Mouse (Mus musculus): ENCODE results near the gene Ap2b1. TPM values are rescaled to one million over a fixed set of nuclear protein-coding genes. Genes with fewer than 3 reads are reported as not detected.
A peak's percentile ranks its signal among the peaks of the same experiment; 100 is the strongest.

Ap2b1 gene
- polyA plus RNA-seq, 1 experiment from 2014 or later = 173 TPM

GRCm38 (mm10) chr11:83293182-83293581, 5.6 kb upstream of the Ap2b1 start:
- H3K27ac ChIP-seq (replicated peaks; ENCODE audit: low read depth, low read length) = no peak overlapping the region
- H3K4me1 ChIP-seq (ENCODE audit: control insufficient read depth, insufficient read depth, low read length) = peaks cover 26% of the 10 kb centered on the region
- no peaks in the 10 kb centered on the region for H3K27me3 ChIP-seq (ENCODE audit: control insufficient read depth, insufficient read depth, low read length)
- H3K4me3 ChIP-seq (replicated peaks; ENCODE audit: low read depth, low read length) = peak overlapping the region; percentile 59
- H3K9ac ChIP-seq (replicated peaks; ENCODE audit: low read length) = no peak overlapping the region; the same call in 1 of the 2 replicates
- H3K4me2 ChIP-seq (ENCODE audit: low read length) = peak overlapping the region; percentile 90
- DNase-seq = no peak
- WGBS = 84% methylated on average over 1 of the region's 1 CpGs
- ATAC-seq (ENCODE audit: low FRiP score, low TSS enrichment) = no peak
- peaks cover 22% of the 10 kb centered on the region for H3K36me3 ChIP-seq (ENCODE audit: control insufficient read depth, insufficient read depth, low read length)
- no peaks in the 10 kb centered on the region for H3K9me3 ChIP-seq (ENCODE audit: control insufficient read depth, low read length)

GRCm38 (mm10) chr11:83294133-83294532, 4.7 kb upstream of the Ap2b1 start:
- ATAC-seq (ENCODE audit: low FRiP score, low TSS enrichment) = no peak
- H3K27ac ChIP-seq (replicated peaks; ENCODE audit: low read depth, low read length) = no peak overlapping the region
- DNase-seq = no peak
- 90% methylated on average over 2 of the region's 2 CpGs for WGBS
- H3K9ac ChIP-seq (replicated peaks; ENCODE audit: low read length) = no peak overlapping the region
- H3K4me1 ChIP-seq (ENCODE audit: control insufficient read depth, insufficient read depth, low read length) = peaks cover 28% of the 10 kb centered on the region
- no peaks in the 10 kb centered on the region for H3K27me3 ChIP-seq (ENCODE audit: control insufficient read depth, insufficient read depth, low read length)
- no peak overlapping the region for H3K4me2 ChIP-seq (ENCODE audit: low read length)
- H3K4me3 ChIP-seq (replicated peaks; ENCODE audit: low read depth, low read length) = no peak overlapping the region
- H3K9me3 ChIP-seq (ENCODE audit: control insufficient read depth, low read length) = no peaks in the 10 kb centered on the region
- H3K36me3 ChIP-seq (ENCODE audit: control insufficient read depth, insufficient read depth, low read length) = peaks cover 22% of the 10 kb centered on the region

GRCm38 (mm10) chr11:83297816-83298215, 1.0 kb upstream of the Ap2b1 start:
- H3K4me2 ChIP-seq (ENCODE audit: low read length) = peak overlapping the region; percentile 92
- H3K36me3 ChIP-seq (ENCODE audit: control insufficient read depth, insufficient read depth, low read length) = peaks cover 22% of the 10 kb centered on the region
- H3K27ac ChIP-seq (replicated peaks; ENCODE audit: low read depth, low read length) = no peak overlapping the region
- no peaks in the 10 kb centered on the region for H3K27me3 ChIP-seq (ENCODE audit: control insufficient read depth, insufficient read depth, low read length)
- 80% methylated on average over 6 of the region's 6 CpGs for WGBS
- H3K4me1 ChIP-seq (ENCODE audit: control insufficient read depth, insufficient read depth, low read length) = peaks cover 27% of the 10 kb centered on the region
- H3K9me3 ChIP-seq (ENCODE audit: control insufficient read depth, low read length) = no peaks in the 10 kb centered on the region
- H3K9ac ChIP-seq (replicated peaks; ENCODE audit: low read length) = peak overlapping the region; percentile 76
- DNase-seq = no peak
- H3K4me3 ChIP-seq (replicated peaks; ENCODE audit: low read depth, low read length) = peak overlapping the region; percentile 83
- no peak for ATAC-seq (ENCODE audit: low FRiP score, low TSS enrichment)

- DNase-seq = no peak
- WGBS = 94% methylated on average over 9 of the region's 9 CpGs
- no peak overlapping the region for H3K4me2 ChIP-seq (ENCODE audit: low read length)
- peaks cover 22% of the 10 kb centered on the region for H3K36me3 ChIP-seq (ENCODE audit: control insufficient read depth, insufficient read depth, low read length)
- H3K4me1 ChIP-seq (ENCODE audit: control insufficient read depth, insufficient read depth, low read length) = peaks cover 31% of the 10 kb centered on the region
- no peak overlapping the region for H3K27ac ChIP-seq (replicated peaks; ENCODE audit: low read depth, low read length)
- no peak overlapping the region for H3K4me3 ChIP-seq (replicated peaks; ENCODE audit: low read depth, low read length)
- no peak overlapping the region for H3K9ac ChIP-seq (replicated peaks; ENCODE audit: low read length)
- H3K27me3 ChIP-seq (ENCODE audit: control insufficient read depth, insufficient read depth, low read length) = no peaks in the 10 kb centered on the region
- no peak for ATAC-seq (ENCODE audit: low FRiP score, low TSS enrichment)
- H3K9me3 ChIP-seq (ENCODE audit: control insufficient read depth, low read length) = no peaks in the 10 kb centered on the region
Measured at GRCm38 (mm10) chr11:83299724-83300123, 900 bp downstream of the Ap2b1 start.

GRCm38 (mm10) chr11:83301431-83301831, 2.6 kb downstream of the Ap2b1 start:
- Histone ChIP-seq H3K36me3 (ENCODE audit: control insufficient read depth, insufficient read depth, low read length) (peaks cover 8% of the 10 kb centered on the region), H3K9me3 (ENCODE audit: control insufficient read depth, low read length) (no peaks in the 10 kb centered on the region), H3K27me3 (ENCODE audit: control insufficient read depth, insufficient read depth, low read length) (no peaks in the 10 kb centered on the region), H3K4me2 (ENCODE audit: low read length) (peak overlapping the region; percentile 70; the same call in 1 of the 2 replicates), H3K4me3 (replicated peaks; ENCODE audit: low read depth, low read length) (no peak overlapping the region; the same call in 1 of the 2 replicates), H3K9ac (replicated peaks; ENCODE audit: low read length) (no peak overlapping the region), H3K4me1 (ENCODE audit: control insufficient read depth, insufficient read depth, low read length) (peaks cover 37% of the 10 kb centered on the region), H3K27ac (replicated peaks; ENCODE audit: low read depth, low read length) (no peak overlapping the region)
- DNase-seq = no peak
- WGBS = 57% methylated on average over 2 of the region's 2 CpGs
- no peak for ATAC-seq (ENCODE audit: low FRiP score, low TSS enrichment)

- Histone ChIP-seq H3K36me3 (ENCODE audit: control insufficient read depth, insufficient read depth, low read length) (peaks cover 4% of the 10 kb centered on the region; the same call in 1 of the 2 replicates), H3K27me3 (ENCODE audit: control insufficient read depth, insufficient read depth, low read length) (no peaks in the 10 kb centered on the region), H3K4me3 (replicated peaks; ENCODE audit: low read depth, low read length) (peak overlapping the region; percentile 81), H3K9me3 (ENCODE audit: control insufficient read depth, low read length) (no peaks in the 10 kb centered on the region), H3K27ac (replicated peaks; ENCODE audit: low read depth, low read length) (peak overlapping the region; percentile 96), H3K9ac (replicated peaks; ENCODE audit: low read length) (peak overlapping the region; percentile 95), H3K4me2 (ENCODE audit: low read length) (peak overlapping the region; percentile 70), H3K4me1 (ENCODE audit: control insufficient read depth, insufficient read depth, low read length) (peaks cover 42% of the 10 kb centered on the region)
- DNase-seq (no peak), ATAC-seq (ENCODE audit: low FRiP score, low TSS enrichment) (no peak)
- 9% methylated on average over 10 of the region's 10 CpGs for WGBS
Measured at GRCm38 (mm10) chr11:83302124-83302523, 3.3 kb downstream of the Ap2b1 start.

- peak within 1 kb of the TSS; percentile 96 for H3K27ac ChIP-seq (replicated peaks; ENCODE audit: low read depth, low read length)
- no peaks in the 10 kb centered on the region for H3K27me3 ChIP-seq (ENCODE audit: control insufficient read depth, insufficient read depth, low read length)
- DNase-seq (peak; percentile 99), ATAC-seq (ENCODE audit: low FRiP score, low TSS enrichment) (peak; percentile 80)
- peaks cover 37% of the 10 kb centered on the region for H3K4me1 ChIP-seq (ENCODE audit: control insufficient read depth, insufficient read depth, low read length)
- no peaks in the 10 kb centered on the region for H3K36me3 ChIP-seq (ENCODE audit: control insufficient read depth, insufficient read depth, low read length)
- H3K9me3 ChIP-seq (ENCODE audit: control insufficient read depth, low read length) = no peaks in the 10 kb centered on the region
- under 1% methylated on average over 51 of the region's 51 CpGs for WGBS
- peak within 1 kb of the TSS; percentile 95 for H3K9ac ChIP-seq (replicated peaks; ENCODE audit: low read length)
- H3K4me3 ChIP-seq (replicated peaks; ENCODE audit: low read depth, low read length) = peak within 1 kb of the TSS; percentile 81
- peak within 1 kb of the TSS; percentile 70 for H3K4me2 ChIP-seq (ENCODE audit: low read length)
Measured at GRCm38 (mm10) chr11:83302526-83303251, 3.9 kb downstream of the Ap2b1 start, which contains the start of gene Pex12. TSS of gene Pex12 (minus strand) at chr11:83302586.

GRCm38 (mm10) chr11:83303751-83304150, 4.9 kb downstream of the Ap2b1 start:
- DNase-seq (no peak), ATAC-seq (ENCODE audit: low FRiP score, low TSS enrichment) (no peak)
- peaks cover 5% of the 10 kb centered on the region for H3K36me3 ChIP-seq (ENCODE audit: control insufficient read depth, insufficient read depth, low read length)
- no peak overlapping the region for H3K27ac ChIP-seq (replicated peaks; ENCODE audit: low read depth, low read length)
- 66% methylated on average over 5 of the region's 5 CpGs for WGBS
- no peaks in the 10 kb centered on the region for H3K27me3 ChIP-seq (ENCODE audit: control insufficient read depth, insufficient read depth, low read length)
- peak overlapping the region; percentile 81 for H3K4me3 ChIP-seq (replicated peaks; ENCODE audit: low read depth, low read length)
- H3K9me3 ChIP-seq (ENCODE audit: control insufficient read depth, low read length) = no peaks in the 10 kb centered on the region
- H3K4me2 ChIP-seq (ENCODE audit: low read length) = peak overlapping the region; percentile 70
- peaks cover 30% of the 10 kb centered on the region for H3K4me1 ChIP-seq (ENCODE audit: control insufficient read depth, insufficient read depth, low read length)
- H3K9ac ChIP-seq (replicated peaks; ENCODE audit: low read length) = peak overlapping the region; percentile 95; the same call in 1 of the 2 replicates

GRCm38 (mm10) chr11:83304485-83304884, 5.7 kb downstream of the Ap2b1 start:
- 0 out of 2 replicates have a peak overlapping the region, but pooled peaks have one; percentile 2 for H3K4me3 ChIP-seq (replicated peaks; ENCODE audit: low read depth, low read length)
- WGBS = 97% methylated on average over 2 of the region's 2 CpGs
- no peak overlapping the region; the same call in 1 of the 2 replicates for H3K9ac ChIP-seq (replicated peaks; ENCODE audit: low read length)

More at GRCm38 (mm10) chr11:83304485-83304884, 5.7 kb downstream of the Ap2b1 start:
- peaks cover 9% of the 10 kb centered on the region for H3K36me3 ChIP-seq (ENCODE audit: control insufficient read depth, insufficient read depth, low read length)
- peak overlapping the region; percentile 70 for H3K4me2 ChIP-seq (ENCODE audit: low read length)
- H3K27me3 ChIP-seq (ENCODE audit: control insufficient read depth, insufficient read depth, low read length) = no peaks in the 10 kb centered on the region
- no peaks in the 10 kb centered on the region for H3K9me3 ChIP-seq (ENCODE audit: control insufficient read depth, low read length)
- H3K27ac ChIP-seq (replicated peaks; ENCODE audit: low read depth, low read length) = no peak overlapping the region
- peaks cover 30% of the 10 kb centered on the region for H3K4me1 ChIP-seq (ENCODE audit: control insufficient read depth, insufficient read depth, low read length)
- ATAC-seq (ENCODE audit: low FRiP score, low TSS enrichment) = no peak
- DNase-seq = no peak
